Mouse (Mus musculus): Measurements from ENCODE around the gene Psrc1.

Psrc1 gene

GRCm38 (mm10) chr3:108383485-108384354 lies at the start of gene Psrc1:
Gene Psrc1 (plus strand): TSS chr3:108383839.
- peak; percentile 52 for DNase-seq (ENCODE audit: low read depth, low spot score)

DNA sequence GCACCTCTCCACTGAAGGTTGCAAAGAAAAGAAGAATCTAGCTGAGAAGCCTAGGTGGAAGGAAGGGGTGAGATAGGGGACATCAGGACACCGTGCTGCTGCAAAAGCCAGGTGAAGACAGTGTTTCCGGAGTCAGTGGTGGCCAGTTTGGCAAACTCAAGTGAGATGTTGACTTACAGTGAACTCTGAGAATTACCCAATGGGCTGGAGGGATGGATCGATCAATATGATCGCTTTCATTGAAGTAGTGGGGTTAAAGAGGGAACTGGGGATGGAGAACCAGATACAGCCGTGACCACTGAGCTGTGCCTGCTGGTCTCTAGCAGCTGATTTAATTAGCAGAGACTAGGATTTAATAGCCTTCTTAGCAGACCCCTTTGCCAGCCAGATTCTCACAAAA lies 46.8 kb upstream of the Psrc1 start:
- DNase-seq (ENCODE audit: low read depth, low spot score) = no peak

GRCm38 (mm10) chr3:108341040-108341439 lies 42.6 kb upstream of the Psrc1 start:
- DNase-seq (ENCODE audit: low read depth, low spot score) = no peak

DNA sequence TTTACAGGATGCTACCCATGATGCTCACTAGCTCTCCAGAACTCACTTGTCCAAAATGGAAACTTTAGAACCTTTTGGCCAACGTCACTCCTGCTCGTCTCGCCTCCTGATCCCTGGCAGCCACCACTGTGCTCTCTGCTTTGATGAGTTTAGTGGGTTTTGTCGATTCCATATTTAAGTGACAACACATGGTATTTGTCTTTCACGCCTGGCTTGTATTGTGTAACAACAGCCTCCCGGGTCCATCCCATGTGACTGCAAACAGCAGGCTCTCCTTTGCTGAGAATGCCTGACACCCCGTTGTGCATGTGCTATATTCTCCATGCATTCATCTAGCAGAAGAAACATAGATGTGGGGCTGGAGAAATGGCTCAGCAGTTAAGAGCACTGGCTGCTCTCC lies 41.5 kb upstream of the Psrc1 start:
- no peak for DNase-seq (ENCODE audit: low read depth, low spot score)

- no peak for DNase-seq (ENCODE audit: low read depth, low spot score)
Observed at GRCm38 (mm10) chr3:108345855-108346254, 37.8 kb upstream of the Psrc1 start.

GRCm38 (mm10) chr3:108348376-108348775 lies 35.3 kb upstream of the Psrc1 start:
- DNase-seq (ENCODE audit: low read depth, low spot score) = no peak

- no peak for DNase-seq (ENCODE audit: low read depth, low spot score)
Observed at GRCm38 (mm10) chr3:108355245-108355644, 28.4 kb upstream of the Psrc1 start.

DNA sequence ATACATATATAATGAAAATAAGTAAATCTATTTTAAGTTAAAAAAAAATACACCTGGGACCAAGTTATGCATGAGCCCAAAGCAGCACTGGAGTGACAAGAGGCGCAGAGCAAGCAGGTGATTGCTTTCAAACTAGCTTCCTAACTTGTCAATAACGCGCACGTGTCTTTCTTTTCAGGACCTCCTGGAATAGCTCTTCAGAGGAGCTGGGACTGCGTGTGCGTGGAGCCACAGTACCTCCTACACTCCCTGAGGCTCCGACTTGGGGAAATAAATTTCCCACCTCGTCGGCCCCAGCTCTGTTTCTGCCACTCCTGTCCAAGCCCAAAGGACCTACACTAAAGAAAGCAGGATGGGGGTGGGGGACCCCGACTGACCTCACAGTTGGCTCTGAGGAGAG lies 26.6 kb upstream of the Psrc1 start:
- DNase-seq (ENCODE audit: low read depth, low spot score) = no peak

DNA sequence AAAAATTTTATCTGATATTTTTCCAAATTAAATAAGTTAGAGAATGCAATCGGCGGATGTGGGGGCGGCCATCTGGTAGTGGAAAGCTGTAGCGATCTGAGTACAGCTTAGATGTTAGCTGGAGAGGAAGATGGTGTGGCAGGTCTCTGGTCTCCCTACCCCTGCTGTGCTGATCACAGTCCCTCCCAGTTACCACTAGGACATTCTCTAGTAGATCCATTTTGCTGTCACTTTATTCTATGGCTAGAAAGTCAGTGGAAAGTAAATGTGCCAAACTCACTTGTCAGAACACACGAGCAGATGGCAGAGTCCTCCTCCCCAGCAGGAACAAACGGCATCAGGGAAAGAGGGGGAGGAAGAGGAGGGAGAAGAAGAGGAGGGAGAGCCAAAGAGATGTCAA lies 25.2 kb upstream of the Psrc1 start:
- no peak for DNase-seq (ENCODE audit: low read depth, low spot score)

GRCm38 (mm10) chr3:108360894-108361293 lies 22.7 kb upstream of the Psrc1 start:
- DNase-seq (ENCODE audit: low read depth, low spot score) = no peak

DNA sequence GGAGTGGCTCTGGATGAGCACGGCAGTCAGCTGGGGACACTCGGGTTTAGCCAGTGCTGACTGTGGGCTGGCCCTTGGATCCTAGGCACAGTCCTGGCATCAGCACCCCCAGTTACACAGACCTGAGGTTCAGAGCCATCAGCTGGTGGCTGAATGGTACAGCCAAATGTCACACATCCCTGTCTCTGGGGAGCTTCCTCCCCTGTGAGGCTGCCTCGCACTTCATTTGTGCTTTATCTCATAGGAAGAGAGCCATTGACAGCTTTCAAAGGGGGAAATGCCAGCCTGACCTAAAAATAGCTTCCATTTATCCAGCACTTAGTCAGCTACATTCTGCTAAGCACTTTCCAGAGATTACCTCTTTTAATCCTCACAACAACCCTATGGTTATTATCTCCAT lies 20.0 kb upstream of the Psrc1 start:
- DNase-seq (ENCODE audit: low read depth, low spot score) = peak; percentile 39

GRCm38 (mm10) chr3:108364270-108364995 lies 19.2 kb upstream of the Psrc1 start, which contains the start of gene Mybphl:
Gene Mybphl (plus strand): TSS chr3:108364911.
- no peak for DNase-seq (ENCODE audit: low read depth, low spot score)

DNA sequence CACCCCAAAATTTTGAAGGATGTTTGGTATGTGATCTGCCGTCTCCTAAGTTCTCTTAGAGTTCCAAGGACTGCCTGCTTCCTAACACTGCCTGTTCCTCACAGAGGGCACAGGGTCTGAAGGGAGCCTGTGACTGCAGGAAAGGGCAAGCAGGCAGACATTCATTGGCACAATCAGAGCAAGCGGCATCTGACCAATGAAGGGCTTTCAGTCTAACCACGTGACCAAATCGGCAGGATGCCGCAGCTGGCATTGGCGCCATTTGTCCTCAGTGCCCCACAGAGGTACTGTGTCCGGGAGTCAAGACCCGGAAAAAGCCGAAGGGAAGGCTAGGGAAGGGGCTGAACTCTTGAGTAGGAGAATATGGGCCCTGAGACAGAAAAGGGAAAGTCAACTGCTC lies 16.5 kb upstream of the Psrc1 start:
- no peak for DNase-seq (ENCODE audit: low read depth, low spot score)

GRCm38 (mm10) chr3:108367828-108368227 lies 15.8 kb upstream of the Psrc1 start:
- DNase-seq (ENCODE audit: low read depth, low spot score) = no peak

DNA sequence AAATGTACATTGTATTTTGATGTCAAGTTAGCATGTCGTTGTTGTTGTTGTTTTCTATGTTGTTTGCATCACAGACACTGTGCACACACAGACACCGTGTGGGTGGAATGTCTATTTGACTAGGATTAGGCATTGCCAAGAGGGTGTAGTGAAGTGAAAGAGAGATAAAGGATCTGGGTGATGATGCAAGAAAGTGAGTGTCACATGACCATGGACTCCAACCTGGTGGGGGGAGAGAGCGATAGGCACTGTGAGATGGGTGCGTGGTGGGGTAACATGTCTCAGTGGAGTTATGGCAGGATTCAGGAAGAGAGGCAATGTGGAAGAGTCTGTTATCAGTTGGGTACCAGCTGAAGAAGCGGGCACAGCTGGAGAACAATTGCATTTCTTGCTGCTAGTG lies 14.9 kb upstream of the Psrc1 start:
- no peak for DNase-seq (ENCODE audit: low read depth, low spot score)

GRCm38 (mm10) chr3:108372274-108372673 lies 11.4 kb upstream of the Psrc1 start:
- no peak for DNase-seq (ENCODE audit: low read depth, low spot score)

DNA sequence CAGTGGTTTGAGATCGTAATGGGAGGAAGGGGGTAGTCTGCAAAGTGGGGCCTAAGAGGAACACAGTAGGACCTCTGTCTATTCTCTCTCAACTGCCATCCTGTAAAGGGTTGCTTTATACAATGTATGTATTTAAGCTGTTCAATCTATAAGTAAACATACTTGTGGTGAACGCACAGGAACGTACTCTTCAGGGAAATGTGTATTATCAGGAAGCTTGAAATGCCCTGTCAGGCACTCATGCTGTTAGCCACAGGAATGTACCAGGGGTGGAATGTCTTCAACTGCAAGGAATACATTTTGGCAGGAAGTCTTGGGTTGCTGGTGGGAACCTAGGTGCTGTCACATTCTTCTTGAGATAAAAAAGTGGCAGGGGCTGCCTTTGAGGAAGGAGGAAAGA lies 10.9 kb upstream of the Psrc1 start:
- no peak for DNase-seq (ENCODE audit: low read depth, low spot score)

DNA sequence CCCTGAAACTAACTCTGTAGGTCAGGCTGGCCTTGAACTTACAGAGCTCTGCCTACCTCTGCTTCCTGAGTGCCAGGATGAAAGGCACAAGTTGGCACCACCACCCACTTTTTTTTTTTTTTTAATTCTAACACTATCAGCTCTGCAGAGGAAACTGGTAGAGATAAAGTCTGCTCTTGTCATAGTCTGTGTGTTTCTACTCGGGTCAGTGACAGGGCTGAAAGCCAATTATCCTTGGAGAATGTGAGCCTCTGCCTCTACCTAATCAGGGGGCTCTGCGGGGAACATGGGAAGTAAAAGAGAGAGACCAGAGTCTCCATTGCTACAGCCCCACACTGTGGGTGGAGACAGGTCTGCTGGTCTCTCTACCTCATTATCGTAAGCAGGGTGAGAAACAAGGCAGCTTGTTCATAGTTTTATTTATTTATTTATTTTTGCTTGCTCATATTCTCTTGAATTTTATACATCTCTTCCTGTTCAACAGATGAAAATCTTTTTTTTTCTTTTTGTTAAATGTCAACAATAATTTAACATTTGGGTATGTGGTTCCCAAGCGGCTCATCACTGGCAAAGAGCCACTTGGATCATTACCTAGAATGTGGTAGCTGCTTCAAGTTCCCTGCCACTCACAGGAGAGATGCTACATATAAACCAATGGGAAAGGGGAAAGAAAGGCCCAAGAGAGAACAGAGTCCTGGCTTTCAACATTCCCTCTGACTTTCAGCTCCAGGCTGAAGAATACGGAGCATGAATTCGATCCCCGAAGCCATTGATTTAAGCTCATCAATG lies 4.6 kb upstream of the Psrc1 start:
- no peak for DNase-seq (ENCODE audit: low read depth, low spot score)

DNA sequence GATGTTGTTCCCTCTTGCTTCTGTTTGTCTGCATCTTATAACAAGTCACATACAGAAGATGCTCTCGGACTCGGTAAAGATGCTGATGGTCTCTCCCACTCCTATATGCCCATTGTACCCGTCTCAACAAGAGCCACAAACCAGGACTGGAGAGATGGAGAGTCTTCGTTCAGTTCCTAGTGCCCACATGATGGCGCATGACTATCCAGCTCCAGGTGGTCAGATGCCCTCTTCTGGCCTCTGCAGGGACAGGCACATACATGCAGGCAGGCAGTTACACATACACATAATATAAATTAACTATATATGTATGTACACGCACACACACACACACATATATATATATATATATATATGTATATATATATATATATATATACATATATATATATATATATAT lies 2.9 kb upstream of the Psrc1 start:
- no peak for DNase-seq (ENCODE audit: low read depth, low spot score)

- no peak for DNase-seq (ENCODE audit: low read depth, low spot score)
Observed at GRCm38 (mm10) chr3:108381945-108382875, 1.4 kb upstream of the Psrc1 start.

DNA sequence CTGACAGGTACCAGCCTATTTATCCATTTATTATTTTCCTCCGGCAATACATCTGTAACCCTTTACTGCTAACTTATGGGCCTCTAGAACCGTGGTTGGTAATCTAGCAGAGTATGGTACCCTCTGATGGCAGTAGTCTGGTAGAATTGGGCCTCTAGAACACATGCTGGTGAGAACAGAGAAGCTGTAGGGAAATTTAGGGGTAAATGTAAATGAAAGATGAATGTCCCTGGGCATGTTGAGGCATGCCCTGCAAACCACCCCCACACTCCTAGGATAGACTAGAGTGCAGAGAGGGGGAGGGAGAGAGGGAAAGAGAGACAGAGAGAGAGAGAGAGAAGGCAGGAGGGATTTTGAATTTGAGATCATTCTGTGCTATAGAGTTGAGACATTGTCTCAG lies 786 bp downstream of the Psrc1 start:
- no peak for DNase-seq (ENCODE audit: low read depth, low spot score)
